Mouse (Mus musculus) liver, embryonic 14.5 days (tissue): ENCODE measurements around the gene Gng8. TPM values are rescaled to one million over a fixed set of nuclear protein-coding genes. Genes with fewer than 3 reads are reported as not detected.

Experiments used
- ATAC-seq: fragments of 200-750 bp; cut with Nextera tagmentation; 2 replicates; pipeline ENCODE4 v1.8.0; 2017; ENCODE audit warnings: moderate number of reproducible peaks, mild to moderate bottlenecking, moderate library complexity; ENCODE audit not compliant: insufficient read depth
- DNase-seq, 3 experiments: peaks; one replicate each; pipeline ENCODE4 v3.0.0-alpha.2; 2012 to 2013; ENCODE audit warnings: low read depth in 3 of 3, low spot score in 3 of 3
- H3K27ac ChIP-seq: fragments of 300-500 bp; sonication (generic); 2 replicates; pipeline ENCODE4 v1.5.1; 2014; ENCODE audit warnings: moderate library complexity, mild to moderate bottlenecking, control low read depth, inconsistent platforms
- H3K27me3 ChIP-seq: fragments of 300-500 bp; sonication (generic); 2 replicates; pipeline ENCODE4 v1.6.1; 2014; ENCODE audit warnings: mild to moderate bottlenecking, low read length, moderate library complexity; ENCODE audit not compliant: control insufficient read depth, insufficient read depth
- H3K36me3 ChIP-seq: fragments of 300-500 bp; sonication (generic); replicated peaks from 2 replicates; pipeline ENCODE4 v1.6.1; 2014; ENCODE audit warnings: low read depth; ENCODE audit not compliant: control insufficient read depth, insufficient read depth
- H3K4me1 ChIP-seq, 2 experiments: fragments of 200-500 bp in 1 of 2; fragments of 300-500 bp in 1 of 2; sonication (generic) in 1 of 2; replicated peaks; 2 replicates each; pipeline ENCODE4 v1.6.1; 2012 to 2014; ENCODE audit warnings: antibody characterized with exemption in 1 of 2, inconsistent platforms in 1 of 2, low read length in 1 of 2; ENCODE audit not compliant: control insufficient read depth in 2 of 2, insufficient read depth in 2 of 2
- H3K4me2 ChIP-seq: fragments of 300-500 bp; sonication (generic); 2 replicates; pipeline ENCODE4 v1.6.1; 2014; ENCODE audit warnings: low read depth, mild to moderate bottlenecking, control low read depth, moderate library complexity
- H3K4me3 ChIP-seq, 2 experiments: fragments of 200-500 bp in 1 of 2; fragments of 300-500 bp in 1 of 2; sonication (generic) in 1 of 2; 2 replicates each; pipeline ENCODE4 v1.5.1; 2012 to 2014; ENCODE audit warnings: low read depth in 2 of 2, low read length in 2 of 2, mild to moderate bottlenecking in 2 of 2, control low read depth in 1 of 2, inconsistent platforms in 1 of 2, moderate library complexity in 1 of 2; ENCODE audit not compliant: insufficient read depth in 1 of 2
- H3K9ac ChIP-seq: fragments of 300-500 bp; sonication (generic); replicated peaks from 2 replicates; pipeline ENCODE4 v1.6.1; 2014; ENCODE audit warnings: mild to moderate bottlenecking, control low read depth, moderate library complexity
- H3K9me3 ChIP-seq: fragments of 300-500 bp; sonication (generic); 2 replicates; pipeline ENCODE4 v1.6.1; 2016; ENCODE audit warnings: low read length, mixed read lengths; ENCODE audit not compliant: control insufficient read depth
- CTCF ChIP-seq: IDR thresholded peaks from 2 replicates; pipeline ENCODE4 v1.5.1; 2016; ENCODE audit warnings: antibody characterized with exemption, low read depth, control low read depth
- EP300 ChIP-seq: IDR thresholded peaks from 2 replicates; pipeline ENCODE4 v1.6.1; 2016; ENCODE audit warnings: antibody characterized with exemption, low read depth
- WGBS: fragments of 180-500 bp; shearing (Covaris S2); extraction: QIAGEN DNeasy Blood & Tissue Kit; methylation state at CpG from one replicate; pipeline ENCODE4 v1.1.7; 2014; ENCODE audit not compliant: insufficient replicate concordance; 5-methylcytosine and 5-hydroxymethylcytosine counted together
- polyA plus RNA-seq, 2 experiments: library from polyadenylated mRNA; depleted of rRNA in 1 of 2; stranded (reverse) in 1 of 2; unstranded in 1 of 2; fragments of >200 nt; fragmentation: Nextera tagmentation in 1 of 2; extraction: Ambion mirVana in 1 of 2; gene quantifications; 2 replicates each; pipeline versions ENCODE4 v1.2.1 to v1.2.3; 2012 to 2014

The Gng8 gene
- polyA plus RNA-seq, 2 experiments, result 0.47 TPM; not detected in 1

DNA sequence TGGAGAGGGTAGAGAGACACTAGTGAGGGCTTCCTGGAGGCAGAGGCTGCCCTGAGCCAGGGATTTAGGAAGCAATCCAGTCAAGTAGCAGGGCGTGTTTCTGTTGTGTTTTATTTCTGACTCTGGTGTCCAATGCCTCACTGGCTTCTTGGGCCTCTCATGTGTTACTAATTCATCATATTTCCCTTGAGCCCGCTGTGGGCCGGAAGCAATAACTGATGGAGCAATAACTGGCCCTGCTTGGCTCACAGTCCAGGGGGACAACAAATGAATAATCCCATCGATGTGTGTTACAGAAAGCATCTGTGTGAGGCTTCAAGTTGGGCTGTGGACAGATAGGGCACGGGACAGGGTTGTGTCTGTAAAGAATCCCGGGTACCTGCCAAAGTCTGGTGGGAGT, 20.8 kb downstream of the Gng8 start:
- H3K36me3 ChIP-seq, result peaks cover 25% of the 10 kb centered on the region
- DNase-seq (no peak), ATAC-seq (no peak)
- H3K4me3 ChIP-seq, result no peak overlapping the region
- no peaks in the 10 kb centered on the region for H3K9me3 ChIP-seq
- H3K27ac ChIP-seq, result no peak overlapping the region
- H3K4me2 ChIP-seq, result no peak overlapping the region
- 73% methylated on average over 6 of the region's 6 CpGs for WGBS
- no peaks in the 10 kb centered on the region; the same call in 1 of the 2 replicates for H3K27me3 ChIP-seq
- TF ChIP-seq CTCF (no peak), EP300 (no peak)
- no peaks in the 10 kb centered on the region for H3K4me1 ChIP-seq
- H3K9ac ChIP-seq, result no peak overlapping the region

DNA sequence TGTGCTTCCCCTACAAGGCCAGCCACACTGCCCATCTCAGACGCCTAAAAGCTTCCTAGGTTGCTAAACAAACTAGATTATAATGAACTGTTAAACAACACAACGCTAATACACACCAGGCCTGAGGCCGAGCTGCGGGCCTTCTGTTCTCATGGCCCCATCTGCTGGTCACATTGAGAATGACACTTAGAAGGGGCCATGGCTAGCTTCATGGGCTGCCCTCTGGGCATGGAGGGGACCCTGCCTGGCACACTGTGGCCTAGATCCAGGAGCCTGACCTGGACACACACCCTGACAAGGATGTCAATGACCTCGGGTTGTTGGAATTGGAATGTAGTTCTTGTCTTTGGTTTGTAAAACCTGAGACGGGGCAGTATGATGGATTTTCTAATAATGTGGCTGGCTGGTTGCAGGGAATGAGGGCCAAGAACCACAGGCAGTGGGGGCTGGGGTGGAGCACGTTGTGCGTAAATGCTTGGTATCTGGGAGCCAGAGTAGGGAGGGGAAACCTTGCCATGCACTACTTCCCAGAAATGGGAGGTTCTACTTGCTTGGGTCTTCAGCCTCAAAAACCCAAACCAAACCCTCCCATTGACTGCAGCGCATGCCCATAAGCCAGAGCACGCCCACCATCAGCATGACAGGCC, 22.3 kb downstream of the Gng8 start:
- Histone ChIP-seq H3K9ac (no peak overlapping the region), H3K4me2 (no peak overlapping the region), H3K36me3 (peaks cover 37% of the 10 kb centered on the region), H3K4me1 (no peaks in the 10 kb centered on the region), H3K4me3 (no peak overlapping the region), H3K27ac (no peak overlapping the region), H3K9me3 (no peaks in the 10 kb centered on the region), H3K27me3 (no peaks in the 10 kb centered on the region)
- peak; percentile 95 for TF ChIP-seq CTCF
- no peak for TF ChIP-seq EP300
- no peak for DNase-seq
- 29% methylated on average over 10 of the region's 10 CpGs for WGBS
- peak; percentile 60 for ATAC-seq

DNA sequence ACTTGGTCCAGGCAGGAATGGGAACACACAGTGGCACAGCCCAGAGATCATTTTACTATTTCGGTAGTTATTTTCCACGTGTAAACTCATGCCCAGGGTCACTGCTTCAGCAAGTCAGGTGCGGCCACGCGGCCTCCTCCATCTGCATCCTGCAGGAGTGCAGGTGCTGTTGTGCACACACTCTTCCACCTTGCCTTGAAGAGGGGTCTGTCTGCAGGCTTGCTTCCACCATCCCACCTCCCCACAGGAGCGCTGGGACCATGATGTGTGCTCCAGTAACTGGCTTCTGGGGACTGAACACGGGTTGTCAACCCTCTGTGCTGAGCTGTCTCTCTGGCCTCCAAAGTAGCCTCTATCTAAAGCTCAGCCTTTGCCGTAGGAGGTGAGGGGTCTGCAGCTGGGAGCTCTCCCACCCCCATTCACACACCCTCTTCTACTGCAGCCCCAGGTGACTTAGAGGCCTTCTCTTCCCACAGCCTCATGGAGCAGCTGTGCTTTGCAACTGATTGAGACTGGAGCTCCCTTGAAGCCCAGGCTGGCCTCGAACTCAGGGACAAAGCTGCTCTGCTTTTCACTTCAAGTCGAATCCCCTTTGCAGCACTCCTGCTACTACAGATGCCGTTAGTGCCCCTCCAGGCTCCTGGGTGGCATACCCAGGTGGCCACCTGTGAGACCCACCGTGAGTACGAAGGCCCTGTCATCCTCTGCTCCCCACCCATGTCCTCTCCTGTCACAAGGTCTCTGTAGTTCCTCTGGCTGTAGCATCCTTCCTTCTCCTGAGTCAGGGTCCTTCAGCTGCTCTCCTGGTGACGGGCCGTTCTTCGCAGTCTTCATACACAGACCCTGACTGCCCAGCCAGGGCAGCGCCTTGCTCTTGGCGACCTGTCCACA, 23.1 kb downstream of the Gng8 start:
- no peak overlapping the region for H3K27ac ChIP-seq
- no peak overlapping the region for H3K4me2 ChIP-seq
- DNase-seq, result no peak
- H3K4me3 ChIP-seq, result no peak overlapping the region
- H3K4me1 ChIP-seq, result peaks cover 4% of the 10 kb centered on the region in 2 experiments; a peak in 3 of 4 replicates
- WGBS, result 79% methylated on average over 18 of the region's 18 CpGs
- H3K36me3 ChIP-seq, result peaks cover 37% of the 10 kb centered on the region
- ATAC-seq, result no peak
- no peak overlapping the region for H3K9ac ChIP-seq
- no peaks in the 10 kb centered on the region for H3K9me3 ChIP-seq
- TF ChIP-seq CTCF, result no peak
- no peak for TF ChIP-seq EP300
- no peaks in the 10 kb centered on the region for H3K27me3 ChIP-seq

DNA sequence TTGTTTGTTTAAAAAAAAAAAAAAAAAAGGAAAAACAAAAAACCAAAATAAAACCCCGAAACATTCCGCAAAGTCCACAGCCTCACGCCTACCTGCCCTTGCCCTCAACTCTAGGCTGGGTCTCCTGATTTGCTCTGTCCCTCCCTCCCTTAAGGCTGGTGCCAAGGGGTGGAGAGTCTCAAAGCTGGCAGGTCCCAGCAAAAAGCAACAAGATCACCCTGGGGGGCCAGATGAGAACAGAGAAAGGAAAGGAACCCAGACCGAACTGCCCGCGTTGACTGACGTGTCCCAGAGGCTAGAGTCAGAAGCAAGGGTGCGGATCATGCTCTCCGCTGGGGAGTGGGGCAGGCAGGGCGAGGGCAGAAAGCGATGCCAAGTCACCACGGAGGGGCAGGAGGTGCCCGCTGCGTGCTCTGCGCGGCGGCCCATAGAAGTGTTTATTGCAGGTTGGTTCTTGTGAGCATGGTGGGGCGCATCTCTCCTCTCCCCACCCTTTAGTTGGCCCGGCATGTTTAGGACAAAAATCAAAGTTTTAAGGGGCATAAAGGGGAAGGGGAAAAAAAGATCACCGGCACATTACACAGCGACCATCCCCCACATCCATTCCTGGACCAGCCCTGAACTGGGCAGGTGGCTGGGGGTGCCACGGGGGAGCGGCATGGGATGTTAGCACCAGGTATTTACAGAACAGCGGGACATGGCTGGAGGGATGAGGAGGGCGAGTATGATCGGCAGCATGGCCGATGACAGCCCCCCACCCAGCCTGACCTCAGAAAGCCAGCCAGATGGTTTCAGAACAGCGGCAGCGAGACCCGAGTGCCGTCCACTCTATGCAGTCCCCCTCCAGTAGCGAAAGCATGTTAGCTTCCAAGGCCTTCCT, 24.1 kb downstream of the Gng8 start:
- peaks cover 4 to 11% of the 10 kb centered on the region in 2 experiments; a peak in 3 of 4 replicates for H3K4me1 ChIP-seq

More for the DNA sequence above, 24.1 kb downstream of the Gng8 start:
- Histone ChIP-seq H3K9ac (no peak overlapping the region), H3K4me2 (no peak overlapping the region), H3K27me3 (no peaks in the 10 kb centered on the region), H3K27ac (no peak overlapping the region), H3K9me3 (no peaks in the 10 kb centered on the region), H3K4me3 (no peak overlapping the region), H3K36me3 (peaks cover 37% of the 10 kb centered on the region)
- TF ChIP-seq CTCF (no peak), EP300 (no peak)
- ATAC-seq (no peak), DNase-seq (no peak)
- WGBS, result 90% methylated on average over 32 of the region's 32 CpGs
